Mouse (Mus musculus) forebrain, embryonic 14.5 days (tissue): ENCODE results near the gene Fbxl2. TPM values are rescaled to one million over a fixed set of nuclear protein-coding genes. Genes with fewer than 3 reads are reported as not detected.

ENCODE experiments used
- ATAC-seq: fragments of 200-750 bp; cut with Nextera tagmentation; 2 replicates; pipeline ENCODE4 v1.8.0; 2017; ENCODE audit warnings: mild to moderate bottlenecking, moderate library complexity
- DNase-seq: peaks from one replicate; pipeline ENCODE4 v3.0.0-alpha.2; 2015; ENCODE audit warnings: low spot score
- H3K27ac ChIP-seq: fragments of 300-500 bp; sonication (generic); 2 replicates; pipeline ENCODE4 v1.5.1; 2014; ENCODE audit warnings: low read depth, mild to moderate bottlenecking, control low read depth, low read length, moderate library complexity
- H3K27me3 ChIP-seq: fragments of 300-500 bp; sonication (generic); replicated peaks from 2 replicates; pipeline ENCODE4 v1.6.1; 2014; ENCODE audit warnings: low read length, control low read depth, mixed read lengths; ENCODE audit not compliant: control insufficient read depth, insufficient read depth
- H3K36me3 ChIP-seq: fragments of 300-500 bp; sonication (generic); 2 replicates; pipeline ENCODE4 v1.6.1; 2014; ENCODE audit warnings: low read length, control low read depth; ENCODE audit not compliant: control insufficient read depth, insufficient read depth
- H3K4me1 ChIP-seq: fragments of 300-500 bp; sonication (generic); 2 replicates; pipeline ENCODE4 v1.6.1; 2014; ENCODE audit warnings: antibody characterized with exemption, low read length, control low read depth; ENCODE audit not compliant: control insufficient read depth, insufficient read depth
- H3K4me2 ChIP-seq: fragments of 300-500 bp; sonication (generic); 2 replicates; pipeline ENCODE4 v1.6.1; 2014; ENCODE audit warnings: mild to moderate bottlenecking, control low read depth, low read length
- H3K4me3 ChIP-seq: fragments of 300-500 bp; sonication (generic); 2 replicates; pipeline ENCODE4 v1.5.1; 2014; ENCODE audit warnings: low read depth, low read length, control low read depth
- H3K9ac ChIP-seq: fragments of 300-500 bp; sonication (generic); 2 replicates; pipeline ENCODE4 v1.6.1; 2014; ENCODE audit warnings: mild to moderate bottlenecking, low read length, control low read depth, moderate library complexity
- H3K9me3 ChIP-seq: fragments of 300-500 bp; sonication (generic); replicated peaks from 2 replicates; pipeline ENCODE4 v1.6.1; 2016; ENCODE audit warnings: low read length, control low read depth, mixed read lengths; ENCODE audit not compliant: control insufficient read depth
- WGBS: fragments of 180-500 bp; shearing (Covaris S2); extraction: QIAGEN DNeasy Blood & Tissue Kit; methylation state at CpG from one replicate; pipeline ENCODE4 v1.1.7; 2014; 5-methylcytosine and 5-hydroxymethylcytosine counted together
- polyA plus RNA-seq: library from polyadenylated mRNA; unstranded; fragments of >200 nt; fragmentation: Nextera tagmentation; extraction: Ambion mirVana; gene quantifications from 2 replicates; pipeline ENCODE4 v1.2.1, GENCODE M21; 2014

Fbxl2 gene
- polyA plus RNA-seq, 1 experiment from 2014 or later, result 23.7 TPM

GRCm38 (mm10) chr9:114057090-114057796, 11.3 kb upstream of the Fbxl2 start, which contains the start of gene Susd5:
Susd5 (plus strand) TSS chr9:114057140.
- no peaks in the 10 kb centered on the region for H3K9me3 ChIP-seq
- peak; percentile 54 for ATAC-seq
- peak within 1 kb of the TSS; percentile 50 for H3K9ac ChIP-seq
- H3K36me3 ChIP-seq, result no peaks in the 10 kb centered on the region
- no peaks in the 10 kb centered on the region for H3K4me1 ChIP-seq
- under 1% methylated on average over 58 of the region's 60 CpGs for WGBS
- peak within 1 kb of the TSS; percentile 41 for H3K4me3 ChIP-seq
- peaks cover 22% of the 10 kb centered on the region for H3K27me3 ChIP-seq
- peak; percentile 21 for DNase-seq
- no peak within 1 kb of the TSS for H3K27ac ChIP-seq
- peak within 1 kb of the TSS; percentile 76 for H3K4me2 ChIP-seq

- H3K27ac ChIP-seq, result no peak overlapping the region
- H3K27me3 ChIP-seq, result peaks cover 14% of the 10 kb centered on the region
- H3K9me3 ChIP-seq, result no peaks in the 10 kb centered on the region
- H3K36me3 ChIP-seq, result no peaks in the 10 kb centered on the region
- 71% methylated on average over 6 of the region's 6 CpGs for WGBS
- H3K9ac ChIP-seq, result no peak overlapping the region
- DNase-seq (no peak), ATAC-seq (no peak)
- H3K4me3 ChIP-seq, result no peak overlapping the region
- no peak overlapping the region for H3K4me2 ChIP-seq
- no peaks in the 10 kb centered on the region for H3K4me1 ChIP-seq
Measured at GRCm38 (mm10) chr9:114052866-114053265, 6.9 kb upstream of the Fbxl2 start.

- no peaks in the 10 kb centered on the region for H3K4me1 ChIP-seq
- H3K27me3 ChIP-seq, result peaks cover 6% of the 10 kb centered on the region
- no peak overlapping the region for H3K9ac ChIP-seq
- no peak for DNase-seq
- H3K4me2 ChIP-seq, result no peak overlapping the region
- H3K36me3 ChIP-seq, result no peaks in the 10 kb centered on the region
- ATAC-seq, result no peak
- no peaks in the 10 kb centered on the region for H3K9me3 ChIP-seq
- no peak overlapping the region for H3K4me3 ChIP-seq
- 77% methylated on average over 4 of the region's 4 CpGs for WGBS
- H3K27ac ChIP-seq, result no peak overlapping the region
Measured at GRCm38 (mm10) chr9:114052031-114052430, 6.0 kb upstream of the Fbxl2 start.

GRCm38 (mm10) chr9:114050778-114051177, 4.8 kb upstream of the Fbxl2 start:
- Histone ChIP-seq H3K36me3 (no peaks in the 10 kb centered on the region), H3K9ac (no peak overlapping the region), H3K4me3 (no peak overlapping the region), H3K9me3 (no peaks in the 10 kb centered on the region), H3K4me1 (no peaks in the 10 kb centered on the region), H3K27ac (no peak overlapping the region), H3K27me3 (no peaks in the 10 kb centered on the region), H3K4me2 (no peak overlapping the region)
- no peak for DNase-seq
- no peak for ATAC-seq
- WGBS, result 91% methylated on average over 16 of the region's 16 CpGs

- H3K4me1 ChIP-seq, result no peaks in the 10 kb centered on the region
- H3K27ac ChIP-seq, result no peak overlapping the region
- no peak overlapping the region for H3K9ac ChIP-seq
- no peak overlapping the region for H3K4me2 ChIP-seq
- H3K27me3 ChIP-seq, result no peaks in the 10 kb centered on the region
- H3K36me3 ChIP-seq, result no peaks in the 10 kb centered on the region
- ATAC-seq, result no peak
- DNase-seq, result no peak
- H3K4me3 ChIP-seq, result no peak overlapping the region
- H3K9me3 ChIP-seq, result no peaks in the 10 kb centered on the region
- WGBS, result 87% methylated on average over 7 of the region's 7 CpGs
Measured at GRCm38 (mm10) chr9:114050106-114050505, 4.1 kb upstream of the Fbxl2 start.

GRCm38 (mm10) chr9:114046676-114047075, 685 bp upstream of the Fbxl2 start:
- H3K4me1 ChIP-seq, result no peaks in the 10 kb centered on the region
- no peaks in the 10 kb centered on the region for H3K9me3 ChIP-seq
- no peak overlapping the region for H3K4me2 ChIP-seq
- H3K4me3 ChIP-seq, result no peak overlapping the region
- no peaks in the 10 kb centered on the region for H3K36me3 ChIP-seq
- ATAC-seq (no peak), DNase-seq (no peak)
- no peaks in the 10 kb centered on the region for H3K27me3 ChIP-seq
- no peak overlapping the region for H3K27ac ChIP-seq
- 90% methylated on average over 7 of the region's 7 CpGs for WGBS
- no peak overlapping the region for H3K9ac ChIP-seq

- H3K9me3 ChIP-seq, result no peaks in the 10 kb centered on the region
- H3K9ac ChIP-seq, result no peak overlapping the region
- H3K27ac ChIP-seq, result no peak overlapping the region
- no peak overlapping the region for H3K4me2 ChIP-seq
- H3K36me3 ChIP-seq, result no peaks in the 10 kb centered on the region
- 51% methylated on average over 3 of the region's 3 CpGs for WGBS
- H3K4me3 ChIP-seq, result no peak overlapping the region
- H3K4me1 ChIP-seq, result no peaks in the 10 kb centered on the region
- peak; percentile 11 for DNase-seq
- no peak for ATAC-seq
- H3K27me3 ChIP-seq, result no peaks in the 10 kb centered on the region
Measured at GRCm38 (mm10) chr9:114044446-114044845, 1.5 kb downstream of the Fbxl2 start.

GRCm38 (mm10) chr9:114042490-114042889, 3.5 kb downstream of the Fbxl2 start:
- Histone ChIP-seq H3K27ac (no peak overlapping the region), H3K4me2 (no peak overlapping the region), H3K4me3 (no peak overlapping the region), H3K36me3 (no peaks in the 10 kb centered on the region), H3K9me3 (no peaks in the 10 kb centered on the region), H3K9ac (no peak overlapping the region), H3K27me3 (no peaks in the 10 kb centered on the region), H3K4me1 (no peaks in the 10 kb centered on the region)
- no peak for DNase-seq
- ATAC-seq, result no peak
- 25% methylated on average over 6 of the region's 6 CpGs for whole genome bisulfite sequencing

GRCm38 (mm10) chr9:114040945-114041344, 5.0 kb downstream of the Fbxl2 start:
- Histone ChIP-seq H3K4me3 (no peak overlapping the region), H3K9me3 (no peaks in the 10 kb centered on the region), H3K4me1 (no peaks in the 10 kb centered on the region), H3K27ac (no peak overlapping the region), H3K36me3 (no peaks in the 10 kb centered on the region), H3K4me2 (no peak overlapping the region), H3K9ac (no peak overlapping the region), H3K27me3 (no peaks in the 10 kb centered on the region)
- no peak for DNase-seq
- ATAC-seq, result no peak
- WGBS, result 75% methylated on average over 4 of the region's 4 CpGs
